Mouse (Mus musculus): ENCODE measurements at regions not wholly inside any gene's neighbourhood (a gene's known extent, or its start where the extent isn't known, plus 50 kb on each side); places are given as distances from the start of the nearest gene placed in this dataset.
"Not testable (repeated sequence)": the region's sequence is repeated elsewhere in the genome, so short reads cannot be mapped to it uniquely, and the experiment has no call there.

DNA sequence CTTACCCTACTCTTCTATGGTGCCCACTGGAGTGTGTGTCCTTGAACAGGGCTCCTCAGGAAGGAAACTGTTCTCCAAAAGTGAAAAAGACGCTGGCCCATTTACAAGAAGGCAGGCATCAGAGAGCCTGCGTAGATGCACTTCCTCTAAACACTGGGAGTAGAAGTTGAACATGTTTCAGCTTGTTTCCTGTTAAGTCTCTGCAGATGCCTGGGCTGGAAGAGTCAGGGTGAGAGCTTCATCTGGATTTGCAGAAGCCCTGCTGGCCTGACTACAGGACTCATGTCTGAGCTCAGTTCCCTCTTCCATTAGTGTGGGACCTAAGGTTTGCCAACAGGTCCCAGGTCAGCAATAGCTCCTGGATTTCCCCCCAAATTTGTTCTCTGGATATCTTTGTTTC is 54.7 kb upstream of the Nlrp1b start:
- DNase-seq: peak; percentile 93

DNA sequence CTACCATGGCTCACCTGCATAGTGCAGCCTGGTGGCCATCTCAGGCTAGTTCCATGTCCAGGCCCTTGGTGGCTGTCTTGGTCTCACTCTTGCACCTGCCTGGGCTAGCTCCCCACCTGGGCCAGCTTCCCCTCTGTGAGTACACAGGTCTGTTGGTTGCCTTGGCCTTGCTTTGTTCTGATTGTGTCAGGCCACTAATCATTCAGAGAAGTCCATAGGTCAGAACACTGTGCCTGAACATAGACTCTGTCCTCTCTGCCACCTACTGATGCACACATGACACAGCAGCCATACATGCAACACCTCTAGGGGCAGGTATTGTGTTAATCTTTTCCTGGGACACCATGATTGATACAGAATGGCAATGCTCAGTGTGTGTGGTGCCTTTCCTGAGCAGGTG is 57.7 kb upstream of the Nlrp1b start:
- not testable (repeated sequence) for DNase-seq

DNA sequence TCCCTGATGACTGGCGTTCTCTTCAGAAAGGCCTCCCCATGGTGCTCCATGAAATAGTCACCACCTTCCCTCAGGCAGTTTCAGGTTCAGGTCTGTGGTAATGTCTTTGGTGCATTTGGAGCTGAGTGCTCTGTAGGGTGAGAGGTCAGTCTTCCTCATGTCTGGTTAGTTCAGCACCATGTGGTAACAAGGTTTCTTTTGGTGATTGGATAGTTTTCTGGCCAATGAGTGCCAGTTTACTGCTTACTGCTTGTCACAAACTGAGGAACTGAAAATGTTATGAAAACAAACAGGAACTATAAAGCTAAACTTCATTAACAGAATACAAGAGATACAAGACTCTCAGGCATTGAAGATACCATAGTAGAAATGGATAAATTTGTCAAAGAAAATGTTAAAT is 59.0 kb upstream of the Nlrp1b start:
- no peak for DNase-seq

DNA sequence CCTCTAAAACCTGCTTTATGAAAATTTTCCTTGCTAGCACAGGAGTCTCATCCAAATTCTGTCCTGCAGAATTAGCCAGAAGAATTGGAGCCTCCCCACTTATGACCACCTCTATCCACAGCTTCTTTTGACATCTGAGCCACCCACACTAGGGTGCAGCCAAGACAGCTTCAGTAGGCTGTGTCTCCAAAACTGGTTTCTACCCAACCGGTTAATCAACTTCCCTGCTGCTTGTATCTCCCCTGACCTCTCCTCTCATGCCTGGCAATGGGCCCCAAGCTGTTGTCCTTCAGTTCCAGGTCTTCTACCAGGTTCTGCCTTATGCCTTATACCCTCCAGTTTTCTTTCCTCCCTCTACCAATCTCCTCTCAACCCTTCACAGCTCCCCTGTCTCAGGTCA is 68.9 kb upstream of the Nlrp1b start:
- DNase-seq: no peak

DNA sequence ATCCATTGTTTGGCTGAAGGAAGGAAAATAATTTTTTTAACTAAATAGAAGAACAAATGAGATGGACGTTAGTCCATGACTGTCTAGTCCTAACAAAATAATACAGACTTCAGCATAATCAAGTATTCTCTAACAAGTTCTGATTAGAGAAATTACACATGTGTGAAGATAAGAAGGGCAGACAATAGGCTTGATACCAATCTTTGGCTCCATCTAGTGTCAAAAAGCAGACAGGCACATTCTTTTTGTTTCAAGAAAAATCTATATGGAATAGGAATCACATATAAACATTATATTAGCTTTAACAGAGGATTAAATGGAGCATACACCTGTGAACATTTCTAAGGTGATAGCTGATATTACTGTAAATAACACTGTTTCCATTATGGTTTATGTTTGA is 92.9 kb upstream of the Nlrp1b start:
- DNase-seq: no peak

DNA sequence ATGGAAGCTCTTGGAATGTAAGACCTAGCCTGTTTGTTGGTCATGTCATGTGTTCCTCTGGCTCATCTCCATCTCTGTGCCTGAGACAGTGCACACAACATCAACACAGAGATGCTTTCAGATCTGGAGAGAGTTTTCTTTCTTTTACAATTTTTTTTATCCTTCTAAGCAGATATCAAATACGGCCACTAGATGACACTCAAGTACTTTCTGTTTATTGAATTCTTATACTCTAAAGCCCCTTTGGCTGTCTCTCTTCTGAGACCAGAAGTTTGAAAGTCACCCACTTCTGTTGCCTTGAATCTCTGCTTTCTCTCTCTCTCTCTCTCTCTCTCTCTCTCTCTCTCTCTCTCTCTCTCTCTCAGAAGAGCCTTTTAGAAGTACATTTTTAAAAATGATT is 106.9 kb upstream of the Nlrp1b start:
- no peak for DNase-seq

DNA sequence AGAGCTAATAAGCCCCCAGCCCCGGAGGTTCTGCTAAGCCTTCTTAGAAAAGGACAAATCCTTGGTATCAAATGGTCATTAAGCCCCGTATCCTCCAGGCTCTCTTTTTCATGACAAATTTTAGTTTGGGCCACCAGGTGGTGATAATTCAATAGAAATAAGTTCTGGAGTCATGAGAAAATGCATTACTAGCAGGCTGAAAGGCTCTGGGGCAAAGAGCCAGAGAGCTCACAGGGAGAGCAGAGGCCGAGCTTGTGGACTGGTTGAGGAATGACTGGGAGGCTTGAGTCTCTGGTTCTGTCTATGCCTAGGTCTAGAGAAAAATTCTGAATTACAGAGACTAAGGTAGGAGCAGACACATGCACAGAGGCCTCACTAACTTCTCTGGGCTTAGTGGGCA is 115.5 kb upstream of the Nlrp1b start:
- DNase-seq: peak; percentile 40

DNA sequence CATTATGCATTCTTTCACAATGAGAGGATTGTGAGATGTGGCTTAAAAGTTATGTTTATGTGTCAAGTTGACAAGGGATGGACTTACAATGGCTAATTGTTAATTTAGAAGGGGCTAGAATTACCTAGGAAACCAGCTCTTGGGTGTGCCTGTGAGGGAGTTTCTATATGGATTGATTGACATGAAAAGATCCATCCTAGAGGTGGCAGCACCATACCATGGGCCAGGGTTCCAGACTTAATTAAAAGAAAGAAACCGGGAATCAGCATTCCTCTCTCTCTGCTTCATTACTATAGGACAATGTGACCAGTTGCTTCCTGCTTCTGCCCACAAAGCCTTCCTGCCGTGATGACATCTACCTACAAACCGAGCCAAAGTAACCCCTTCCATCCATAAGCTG is 126.6 kb upstream of the Nlrp1b start:
- DNase-seq: peak; percentile 27

DNA sequence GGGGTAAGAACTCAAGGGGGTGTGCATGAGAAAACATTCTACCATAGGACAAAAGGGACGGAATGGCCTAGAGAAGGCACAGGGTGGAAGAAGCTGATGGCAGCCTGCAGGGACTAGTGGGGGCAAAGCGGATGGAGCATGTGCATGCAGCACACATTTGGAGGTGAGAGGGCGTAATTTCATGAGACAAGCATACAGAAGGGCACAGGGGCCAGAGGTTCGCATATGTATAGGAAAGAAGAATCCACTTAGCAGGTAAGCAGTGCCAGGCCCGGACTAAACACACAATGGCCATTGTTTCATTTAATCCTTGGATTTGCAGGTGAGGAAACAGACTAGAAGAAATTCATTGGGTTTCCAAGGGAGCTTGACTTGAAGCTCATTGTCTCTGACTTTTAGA is 130.3 kb upstream of the Nlrp1b start:
- DNase-seq: peak; percentile 55

DNA sequence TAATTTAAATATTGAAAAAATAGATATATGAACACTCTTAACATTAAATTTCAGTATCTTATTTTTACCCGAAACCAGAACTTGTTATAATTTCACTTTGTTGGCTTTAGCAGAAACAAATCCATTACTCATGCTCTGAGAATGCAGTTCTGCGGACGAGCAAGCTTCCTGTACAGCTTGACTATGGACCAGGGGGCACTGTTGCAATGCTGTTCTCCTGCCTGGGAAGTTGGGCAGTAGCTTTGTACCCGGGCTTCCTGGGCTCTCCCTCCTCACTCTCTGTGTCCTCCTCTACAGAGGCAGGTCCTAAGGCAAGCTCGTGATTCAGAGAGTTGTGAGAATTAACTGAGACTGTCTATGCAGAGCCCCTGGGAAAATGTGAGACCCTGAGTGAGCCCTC is 141.3 kb upstream of the Nlrp1b start:
- DNase-seq: peak; percentile 73

DNA sequence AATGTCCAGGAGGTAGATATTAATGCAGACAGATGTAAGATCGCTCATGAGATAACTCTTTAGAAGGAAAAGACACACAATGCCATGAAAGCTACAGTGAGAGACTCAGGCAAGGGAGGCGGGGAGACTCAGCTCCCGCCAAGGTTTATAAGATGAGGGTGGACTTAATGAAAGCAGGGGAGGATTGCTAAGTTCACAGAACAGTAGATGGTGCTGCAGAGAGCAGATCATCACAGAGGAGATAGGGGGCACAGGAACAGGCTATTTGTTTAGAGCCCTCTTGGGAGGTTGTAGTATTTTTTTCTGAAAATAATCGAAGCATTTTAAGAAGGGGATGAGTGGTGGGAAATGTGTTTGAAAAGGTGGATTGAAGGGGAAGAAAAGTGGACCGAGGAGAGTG is 144.6 kb upstream of the Nlrp1b start:
- peak; percentile 19 for DNase-seq

DNA sequence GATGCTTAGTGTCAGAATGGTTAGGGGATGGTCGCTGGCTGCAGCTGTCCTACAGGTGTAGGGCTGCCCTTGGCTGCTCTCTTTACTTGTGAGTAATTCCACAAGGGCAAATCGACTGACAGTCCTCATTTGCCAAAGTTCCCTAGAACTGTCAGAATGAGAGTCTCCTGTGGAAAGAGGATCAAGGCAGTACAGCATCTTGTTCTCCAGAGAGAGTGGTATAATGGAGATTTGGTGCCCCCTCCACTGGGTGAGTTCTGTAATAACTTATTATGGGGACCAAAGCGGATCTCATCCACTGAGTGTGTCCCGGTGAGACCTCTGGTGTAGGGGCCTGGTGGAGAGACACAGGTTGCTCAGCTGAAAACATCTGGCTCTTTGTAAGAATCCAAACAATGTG is 157.9 kb upstream of the Nlrp1b start:
- peak; percentile 61 for DNase-seq

DNA sequence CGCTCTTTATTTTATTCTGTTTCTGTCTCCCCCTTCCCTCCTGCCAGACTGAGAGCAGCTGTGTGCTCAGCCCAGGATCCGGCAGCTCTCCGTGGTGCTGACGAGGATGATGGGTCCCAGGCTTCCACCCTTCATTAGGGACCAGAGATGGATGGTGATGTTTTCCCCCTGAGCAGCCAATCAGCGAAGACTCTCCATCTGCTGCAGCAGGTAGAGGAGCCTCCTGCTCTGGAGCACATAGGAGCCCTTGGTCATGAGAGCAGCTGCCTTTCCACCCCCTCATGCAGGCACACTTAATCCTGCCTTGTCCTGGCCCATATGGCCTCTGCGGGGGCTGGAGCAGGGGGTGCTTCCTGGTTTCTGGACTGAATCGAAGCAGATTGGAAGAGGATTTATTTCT is 159.1 kb upstream of the Nlrp1b start:
- peak; percentile 86 for DNase-seq

DNA sequence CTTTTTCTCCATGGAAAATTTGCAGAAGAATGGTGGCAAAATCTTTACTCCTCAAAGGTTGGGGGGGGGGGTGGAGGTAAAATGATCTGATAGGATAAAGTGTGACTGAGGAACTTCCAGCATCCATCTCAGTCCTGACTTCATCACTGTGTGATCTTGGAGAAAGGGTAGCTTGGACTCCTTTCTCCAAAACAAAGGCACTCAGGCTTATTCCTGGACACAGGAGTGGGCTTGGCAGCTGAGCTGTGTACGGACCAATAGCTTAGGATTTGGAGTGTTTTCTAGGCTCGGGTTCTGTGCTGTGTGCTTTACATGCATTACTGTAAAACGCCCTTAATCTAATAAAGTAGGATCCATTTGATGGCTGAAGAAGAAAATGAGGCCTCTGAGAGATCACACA is 159.6 kb upstream of the Nlrp1b start:
- DNase-seq: peak; percentile 55

DNA sequence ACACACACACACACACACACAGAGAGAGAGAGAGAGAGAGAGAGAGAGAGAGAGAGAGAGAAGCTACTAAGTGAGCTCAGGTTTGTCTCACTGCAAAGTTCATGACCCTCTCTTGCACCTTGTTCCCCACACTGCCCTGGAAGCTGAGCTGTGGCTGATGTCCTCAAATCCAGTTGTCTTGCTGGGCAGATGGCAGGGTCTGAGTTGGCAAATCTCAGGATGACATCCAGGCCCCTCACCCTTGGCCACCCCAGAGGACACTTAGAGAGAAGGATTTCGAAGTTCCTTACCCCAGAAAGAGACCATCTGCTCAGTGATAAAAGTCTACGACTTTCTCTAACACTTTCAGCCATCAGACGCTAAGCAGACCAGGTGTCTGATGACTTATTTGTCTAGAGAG is 160.1 kb upstream of the Nlrp1b start:
- peak; percentile 63 for DNase-seq

DNA sequence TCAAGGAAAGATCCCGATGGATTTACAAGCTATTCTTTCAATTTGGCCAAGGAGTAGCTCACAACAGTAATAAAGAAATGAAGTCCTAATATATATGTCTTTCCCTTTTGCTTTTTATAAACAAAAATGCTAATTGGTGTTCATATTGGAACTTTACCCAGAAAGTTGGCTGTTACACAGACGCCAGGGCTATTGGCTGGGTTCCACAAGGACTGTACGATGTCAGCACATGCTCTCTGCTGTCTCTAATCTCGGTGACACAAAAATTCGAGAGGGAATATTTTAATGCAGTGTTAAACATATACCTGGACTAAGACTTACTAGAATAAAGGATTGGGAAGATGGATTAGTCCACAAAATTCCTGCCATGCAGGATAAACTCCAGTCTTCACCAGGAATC is 162.9 kb upstream of the Nlrp1b start:
- peak; percentile 43 for DNase-seq

DNA sequence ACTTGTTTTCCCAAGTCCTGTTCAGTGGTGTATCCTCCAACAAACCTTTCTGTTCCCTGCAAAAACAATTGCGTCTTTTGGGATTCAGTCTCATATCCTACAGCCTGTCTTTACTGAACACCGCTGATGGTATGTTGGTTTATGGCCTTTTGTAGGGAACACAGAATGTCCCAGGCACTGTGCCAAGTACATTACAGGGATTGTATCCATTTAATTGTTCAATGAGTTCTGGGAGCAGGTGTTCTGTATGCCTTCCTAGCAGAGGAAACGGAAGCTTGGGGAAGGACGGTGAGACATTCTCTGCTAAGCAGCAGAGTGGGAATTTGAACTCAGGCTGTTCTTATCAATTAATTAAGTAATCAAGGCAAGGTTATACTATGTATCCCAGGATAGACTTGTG is 164.5 kb upstream of the Nlrp1b start:
- peak; percentile 68 for DNase-seq

DNA sequence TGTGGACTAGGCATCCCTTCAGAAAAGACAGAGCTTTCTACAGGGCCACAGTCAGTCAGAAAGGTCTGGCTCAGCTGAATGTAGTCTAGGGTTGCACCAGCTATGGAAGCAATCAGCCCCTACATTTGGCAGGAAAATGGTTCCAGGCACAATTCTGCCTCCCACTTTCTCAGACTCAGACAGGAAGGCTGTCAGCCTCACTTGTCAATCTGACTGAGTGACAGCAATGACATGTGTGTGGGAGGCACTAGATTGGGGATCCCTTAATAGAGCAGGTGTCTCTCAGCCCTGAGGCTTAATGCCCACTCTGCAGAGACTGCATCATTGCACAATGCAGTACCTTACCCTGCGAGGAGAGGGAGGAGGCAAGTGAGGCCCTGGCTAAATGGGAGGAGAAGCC is 165.1 kb upstream of the Nlrp1b start:
- peak; percentile 56 for DNase-seq

DNA sequence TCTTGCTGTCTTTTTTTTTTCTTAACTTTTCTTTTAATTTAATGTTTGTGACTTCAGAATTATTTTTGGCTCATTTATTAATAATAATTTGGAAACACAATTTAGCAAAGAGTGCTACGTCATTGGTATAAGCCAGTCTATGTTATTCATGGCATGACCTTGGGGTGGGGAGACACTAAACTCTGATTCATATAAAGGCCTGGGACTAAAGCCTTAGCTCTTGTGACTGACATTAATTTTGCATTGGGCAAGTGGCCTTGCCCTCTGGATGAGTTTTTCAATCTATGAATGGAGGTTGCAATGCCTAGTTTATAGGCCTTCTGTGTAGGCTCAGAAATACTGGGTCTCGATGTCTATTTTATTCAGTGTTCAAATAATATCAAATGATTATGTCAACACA is 169.8 kb upstream of the Nlrp1b start:
- DNase-seq: peak; percentile 13

DNA sequence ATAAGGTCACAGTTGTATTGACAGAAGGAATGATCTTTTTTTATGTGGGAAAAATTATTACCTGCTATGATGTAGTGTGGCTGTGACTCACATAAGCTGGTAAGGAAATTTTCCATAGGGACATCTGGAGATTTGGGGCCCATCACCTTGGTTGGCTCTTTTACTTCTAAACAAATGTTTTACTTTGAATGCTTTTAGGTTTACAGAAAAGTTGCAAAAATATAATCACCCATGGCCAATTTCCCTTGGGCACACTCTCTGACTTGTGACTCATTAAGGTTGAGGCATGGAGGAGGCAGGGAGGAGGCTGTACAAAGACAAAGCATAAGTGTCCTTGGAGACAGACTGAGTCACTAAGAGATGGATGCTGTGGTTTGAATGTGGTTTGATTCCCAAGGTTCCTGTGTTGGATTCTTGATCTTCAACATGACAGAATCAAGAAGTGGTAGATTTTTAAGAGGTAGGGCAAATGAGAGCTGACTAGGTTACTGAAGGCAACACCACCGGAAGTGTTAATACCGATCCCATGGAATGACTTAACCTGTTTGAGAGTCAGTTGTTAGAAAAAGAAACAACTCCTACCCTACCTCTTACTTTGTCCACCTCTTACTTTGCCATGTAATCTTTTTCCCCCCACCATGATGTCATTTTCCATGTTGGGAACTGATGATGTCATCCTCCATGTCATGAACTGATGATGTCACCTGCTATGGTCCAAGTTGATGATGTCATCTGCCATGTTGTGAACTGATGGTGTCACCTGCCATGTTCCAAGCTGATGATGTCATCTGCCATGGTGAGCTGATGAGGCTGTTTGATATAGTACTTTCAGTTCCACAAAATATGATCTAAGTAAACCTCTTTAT is 171.1 kb upstream of the Nlrp1b start:
- DNase-seq: peak; percentile 65

DNA sequence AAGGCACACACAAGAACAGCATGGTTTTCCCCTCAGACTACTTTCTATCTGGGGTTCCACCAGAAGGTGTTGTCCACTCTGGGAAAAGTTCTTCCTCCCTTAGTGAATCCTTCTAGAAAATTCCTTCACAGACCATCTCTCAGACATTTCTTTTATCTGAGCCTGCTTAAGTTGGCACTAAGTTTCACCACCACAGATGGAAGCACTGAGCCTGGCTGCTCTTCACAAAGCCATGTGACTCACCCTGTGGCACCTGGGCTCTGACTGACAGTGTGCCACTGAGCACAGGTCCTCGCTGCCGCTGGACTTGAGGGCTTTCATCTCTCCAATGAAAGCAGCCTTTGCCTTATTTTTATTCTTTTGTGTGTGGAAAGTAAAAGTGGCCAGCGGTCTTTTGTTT is 173.8 kb upstream of the Nlrp1b start:
- peak; percentile 61 for DNase-seq

DNA sequence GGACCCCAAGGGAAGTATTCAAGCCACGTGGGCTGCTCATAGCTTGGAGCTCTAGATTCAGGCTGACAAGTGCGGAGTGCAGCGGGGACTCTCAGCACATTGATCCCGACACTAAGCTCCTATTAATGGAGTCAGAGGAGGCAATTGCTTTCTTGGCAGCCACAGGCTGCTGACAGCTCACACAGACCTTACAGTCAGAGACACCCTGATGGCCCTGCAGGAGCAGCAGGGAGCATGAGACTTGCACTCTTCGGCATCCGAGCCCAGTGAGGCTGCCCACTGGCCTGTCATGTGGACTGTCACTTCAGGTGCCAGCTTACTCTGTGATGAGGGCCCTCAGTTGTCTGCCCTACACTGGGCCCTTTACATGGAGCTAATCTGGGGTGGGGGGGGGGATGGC is 176.5 kb upstream of the Nlrp1b start:
- peak; percentile 79 for DNase-seq

DNA sequence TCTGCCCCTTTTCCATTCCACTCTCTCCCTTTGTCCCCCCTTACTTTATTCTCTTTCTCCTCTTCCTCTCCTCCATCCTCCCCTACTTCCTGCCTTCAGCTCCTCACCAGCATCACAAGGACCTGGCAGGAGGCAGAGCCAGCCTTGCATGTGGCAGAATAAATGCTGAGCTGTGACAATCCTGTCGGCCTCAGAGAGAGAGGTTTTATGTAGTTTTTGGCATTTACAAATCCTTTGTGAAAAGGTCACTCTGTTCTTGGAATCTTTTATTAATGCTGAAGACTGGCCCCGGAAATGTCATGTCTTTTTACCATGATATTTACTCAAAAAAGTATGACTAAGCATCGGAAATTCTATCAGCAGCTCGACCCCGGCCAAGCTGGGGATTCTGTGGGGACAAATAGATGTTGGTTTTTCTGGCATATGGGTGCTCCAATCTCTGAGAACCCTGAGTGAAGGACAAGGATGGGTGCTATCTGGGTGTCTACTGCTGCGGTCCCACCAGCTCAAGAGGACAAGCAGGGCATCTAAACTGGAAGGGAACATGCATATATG is 178.8 kb upstream of the Nlrp1b start:
- DNase-seq: no peak

DNA sequence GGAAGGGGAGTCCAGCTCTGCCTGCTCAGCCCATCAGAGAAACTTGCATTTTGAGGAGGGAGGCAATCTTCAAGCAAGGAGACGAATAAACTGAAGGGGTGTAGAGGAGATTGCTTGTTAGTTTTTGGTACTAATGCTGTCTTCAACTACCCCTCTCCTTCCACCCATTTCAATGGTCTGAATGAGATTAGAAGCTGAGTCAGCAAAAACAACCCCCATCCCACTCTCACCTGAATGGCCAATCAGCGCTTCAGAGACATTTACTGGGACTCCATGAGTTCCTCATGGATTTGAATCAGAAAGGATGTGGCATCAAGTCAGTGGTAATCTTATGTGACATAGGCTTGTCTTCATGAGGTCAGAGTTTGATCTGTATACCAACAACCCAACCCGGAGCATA is 180.0 kb upstream of the Nlrp1b start:
- no peak for DNase-seq

DNA sequence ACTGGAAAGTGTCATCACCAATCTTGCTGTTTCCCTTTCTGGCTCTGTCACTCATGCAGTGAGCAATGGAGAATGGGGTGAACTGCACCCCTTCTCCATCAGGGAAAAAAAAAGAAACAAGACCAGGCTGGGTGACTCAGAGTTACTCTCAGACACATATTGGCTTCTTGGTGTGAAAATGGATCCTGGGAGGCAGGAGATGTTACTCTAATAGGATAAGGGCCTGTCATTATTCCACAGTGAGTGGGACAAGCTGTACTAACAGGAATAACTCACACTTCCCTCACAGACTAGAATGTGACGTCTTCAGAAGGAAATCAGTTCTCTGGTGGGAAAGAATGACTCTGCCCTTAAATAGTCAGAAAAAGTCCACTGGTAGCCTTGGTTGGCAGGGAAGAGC is 181.4 kb upstream of the Nlrp1b start:
- DNase-seq: no peak

Measured in heart, adult 11 months (tissue).